Mouse (Mus musculus) lung, embryonic 16.5 days (tissue): Measurements from ENCODE around the gene Hsd17b14. TPM values are rescaled to one million over a fixed set of nuclear protein-coding genes. Genes with fewer than 3 reads are reported as not detected.
A peak's percentile ranks its signal among the peaks of the same experiment; 100 is the strongest.
"Not testable (repeated sequence)": the region's sequence is repeated elsewhere in the genome, so short reads cannot be mapped to it uniquely, and the experiment has no call there.

Source experiments
- ATAC-seq: fragments of 200-750 bp; cut with Nextera tagmentation; 2 replicates; pipeline ENCODE4 v1.8.0; 2017; ENCODE audit warnings: low read depth, mild to moderate bottlenecking, moderate library complexity
- H3K27ac ChIP-seq: fragments of 300-500 bp; sonication (generic); 2 replicates; pipeline ENCODE4 v1.5.1; 2014; ENCODE audit warnings: mild to moderate bottlenecking, control low read depth, low read length
- H3K27me3 ChIP-seq: fragments of 300-500 bp; sonication (generic); 2 replicates; pipeline ENCODE4 v1.6.1; 2014; ENCODE audit warnings: low read depth, low read length, mixed read lengths; ENCODE audit not compliant: control insufficient read depth, insufficient read depth
- H3K36me3 ChIP-seq: fragments of 300-500 bp; sonication (generic); 2 replicates; pipeline ENCODE4 v1.6.1; 2014; ENCODE audit warnings: low read length; ENCODE audit not compliant: control insufficient read depth, insufficient read depth
- H3K4me1 ChIP-seq: fragments of 300-500 bp; sonication (generic); replicated peaks from 2 replicates; pipeline ENCODE4 v1.6.1; 2014; ENCODE audit warnings: low read length, mixed read lengths; ENCODE audit not compliant: control insufficient read depth, insufficient read depth
- H3K4me2 ChIP-seq: fragments of 300-500 bp; sonication (generic); 2 replicates; pipeline ENCODE4 v1.6.1; 2014; ENCODE audit warnings: low read depth, low read length, control low read depth
- H3K4me3 ChIP-seq: fragments of 300-500 bp; sonication (generic); 2 replicates; pipeline ENCODE4 v1.5.1; 2014; ENCODE audit warnings: mild to moderate bottlenecking, low read length, control low read depth
- H3K9ac ChIP-seq: fragments of 300-500 bp; sonication (generic); 2 replicates; pipeline ENCODE4 v1.6.1; 2014; ENCODE audit warnings: low read length, control low read depth
- H3K9me3 ChIP-seq: fragments of 300-500 bp; sonication (generic); 2 replicates; pipeline ENCODE4 v1.6.1; 2016; ENCODE audit warnings: low read length; ENCODE audit not compliant: control insufficient read depth
- WGBS: fragments of 180-500 bp; shearing (Covaris S2); extraction: QIAGEN DNeasy Blood & Tissue Kit; methylation state at CpG from one replicate; pipeline ENCODE4 v1.1.7; 2014; 5-methylcytosine and 5-hydroxymethylcytosine counted together
- polyA plus RNA-seq: library from polyadenylated mRNA; unstranded; fragments of >200 nt; fragmentation: Nextera tagmentation; extraction: Ambion mirVana; gene quantifications from 2 replicates; pipeline ENCODE4 v1.2.1, GENCODE M21; 2015

Hsd17b14 gene
- polyA plus RNA-seq, 1 experiment from 2014 or later, result 0.72 TPM

- Histone ChIP-seq H3K4me2 (peak overlapping the region; percentile 82), H3K27me3 (no peaks in the 10 kb centered on the region), H3K4me3 (peak overlapping the region; percentile 92), H3K27ac (peak overlapping the region; percentile 90), H3K4me1 (peaks cover 31% of the 10 kb centered on the region), H3K36me3 (peaks cover 5% of the 10 kb centered on the region; the same call in 1 of the 2 replicates), H3K9ac (peak overlapping the region; percentile 95), H3K9me3 (no peaks in the 10 kb centered on the region)
- ATAC-seq, result no peak
- WGBS, result 18% methylated on average over 7 of the region's 7 CpGs
Measured at GRCm38 (mm10) chr7:45526474-45527120, 28.1 kb upstream of the Hsd17b14 start.

GRCm38 (mm10) chr7:45527169-45527568 lies 27.5 kb upstream of the Hsd17b14 start:
- not testable (repeated sequence) for H3K9me3 ChIP-seq, H3K4me2 ChIP-seq, H3K9ac ChIP-seq, H3K36me3 ChIP-seq, H3K27ac ChIP-seq, H3K4me3 ChIP-seq, ATAC-seq, H3K27me3 ChIP-seq
- 89% methylated on average over 6 of the region's 6 CpGs for WGBS
- peaks cover 31% of the 10 kb centered on the region for H3K4me1 ChIP-seq

- Histone ChIP-seq H3K27me3 (no peaks in the 10 kb centered on the region), H3K4me3 (no peak overlapping the region), H3K27ac (no peak overlapping the region), H3K9ac (no peak overlapping the region), H3K4me1 (peaks cover 22% of the 10 kb centered on the region), H3K9me3 (no peaks in the 10 kb centered on the region), H3K4me2 (no peak overlapping the region), H3K36me3 (no peaks in the 10 kb centered on the region)
- ATAC-seq, result no peak
- WGBS, result 6% methylated on average over 6 of the region's 6 CpGs
Measured at GRCm38 (mm10) chr7:45529461-45529860, 25.2 kb upstream of the Hsd17b14 start.

GRCm38 (mm10) chr7:45530643-45531042 lies 24.1 kb upstream of the Hsd17b14 start:
- Histone ChIP-seq H3K9ac (no peak overlapping the region), H3K4me1 (peaks cover 13% of the 10 kb centered on the region; the same call in 1 of the 2 replicates), H3K27me3 (no peaks in the 10 kb centered on the region), H3K36me3 (no peaks in the 10 kb centered on the region), H3K27ac (peak overlapping the region; percentile 4; the same call in 1 of the 2 replicates), H3K4me3 (no peak overlapping the region), H3K4me2 (no peak overlapping the region), H3K9me3 (no peaks in the 10 kb centered on the region)
- no peak for ATAC-seq
- WGBS, result 38% methylated on average over 2 of the region's 2 CpGs

- 57% methylated on average over 1 of the region's 1 CpGs for WGBS
- Histone ChIP-seq H3K4me3 (no peak overlapping the region), H3K4me1 (peaks cover 6% of the 10 kb centered on the region), H3K4me2 (no peak overlapping the region), H3K27me3 (no peaks in the 10 kb centered on the region), H3K36me3 (no peaks in the 10 kb centered on the region), H3K9me3 (no peaks in the 10 kb centered on the region), H3K27ac (no peak overlapping the region), H3K9ac (no peak overlapping the region)
- ATAC-seq, result no peak
Measured at GRCm38 (mm10) chr7:45535676-45536075, 19.0 kb upstream of the Hsd17b14 start.

GRCm38 (mm10) chr7:45537602-45538001 lies 17.1 kb upstream of the Hsd17b14 start:
- whole genome bisulfite sequencing, result 77% methylated on average over 10 of the region's 10 CpGs
- peak overlapping the region; percentile 79 for H3K4me2 ChIP-seq
- ATAC-seq, result no peak
- H3K9ac ChIP-seq, result peak overlapping the region; percentile 71; the same call in 1 of the 2 replicates
- H3K4me3 ChIP-seq, result peak overlapping the region; percentile 61
- H3K27ac ChIP-seq, result no peak overlapping the region
- H3K4me1 ChIP-seq, result peaks cover 3% of the 10 kb centered on the region
- H3K9me3 ChIP-seq, result no peaks in the 10 kb centered on the region
- no peaks in the 10 kb centered on the region for H3K36me3 ChIP-seq
- H3K27me3 ChIP-seq, result no peaks in the 10 kb centered on the region

GRCm38 (mm10) chr7:45538163-45539041 lies 16.3 kb upstream of the Hsd17b14 start:
- Histone ChIP-seq H3K9me3 (no peaks in the 10 kb centered on the region), H3K4me2 (peak overlapping the region; percentile 79), H3K4me1 (peaks cover 3% of the 10 kb centered on the region), H3K27ac (no peak overlapping the region), H3K9ac (peak overlapping the region; percentile 71), H3K36me3 (no peaks in the 10 kb centered on the region), H3K4me3 (peak overlapping the region; percentile 61), H3K27me3 (no peaks in the 10 kb centered on the region)
- 5% methylated on average over 29 of the region's 29 CpGs for WGBS
- peak; percentile 87 for ATAC-seq

- no peaks in the 10 kb centered on the region for H3K27me3 ChIP-seq
- ATAC-seq, result no peak
- H3K4me1 ChIP-seq, result peaks cover 3% of the 10 kb centered on the region
- H3K27ac ChIP-seq, result no peak overlapping the region
- no peak overlapping the region for H3K9ac ChIP-seq
- WGBS, result 80% methylated on average over 3 of the region's 3 CpGs
- H3K9me3 ChIP-seq, result no peaks in the 10 kb centered on the region
- no peak overlapping the region; the same call in 1 of the 2 replicates for H3K4me2 ChIP-seq
- no peak overlapping the region for H3K4me3 ChIP-seq
- no peaks in the 10 kb centered on the region for H3K36me3 ChIP-seq
Measured at GRCm38 (mm10) chr7:45539095-45539494, 15.6 kb upstream of the Hsd17b14 start.

- no peak overlapping the region for H3K4me2 ChIP-seq
- H3K27ac ChIP-seq, result no peak overlapping the region
- H3K4me3 ChIP-seq, result no peak overlapping the region
- H3K9ac ChIP-seq, result no peak overlapping the region
- H3K27me3 ChIP-seq, result no peaks in the 10 kb centered on the region
- no peaks in the 10 kb centered on the region; the same call in 1 of the 2 replicates for H3K9me3 ChIP-seq
- no peaks in the 10 kb centered on the region for H3K36me3 ChIP-seq
- WGBS, result 40% methylated on average over 2 of the region's 2 CpGs
- ATAC-seq, result no peak
- H3K4me1 ChIP-seq, result peaks cover 3% of the 10 kb centered on the region
Measured at GRCm38 (mm10) chr7:45540213-45540612, 14.5 kb upstream of the Hsd17b14 start.
